9 mouse cellular contexts compared by ENCODE assay signal in the genomic region with DNA sequence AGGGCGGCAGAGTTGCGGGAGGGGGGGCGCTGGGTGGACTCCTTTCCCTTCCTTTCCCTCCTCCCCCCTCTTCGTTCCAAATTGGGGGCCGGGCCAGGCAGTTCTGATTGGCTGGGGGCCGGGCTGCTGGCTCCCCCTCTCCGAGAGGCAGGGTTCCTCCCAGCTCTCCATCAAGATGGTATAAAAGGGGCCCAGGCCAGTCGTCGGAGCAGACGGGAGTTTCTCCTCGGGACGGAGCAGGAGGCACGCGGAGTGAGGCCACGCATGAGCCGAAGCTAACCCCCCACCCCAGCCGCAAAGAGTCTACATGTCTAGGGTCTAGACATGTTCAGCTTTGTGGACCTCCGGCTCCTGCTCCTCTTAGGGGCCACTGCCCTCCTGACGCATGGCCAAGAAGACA. TPM values are rescaled to one million over a fixed set of nuclear protein-coding genes. Genes with fewer than 3 reads are reported as not detected.
DNase-seq lines count a peak whose midpoint lies in the region; ATAC-seq and TF ChIP-seq lines count a peak whose summit lies in the region.
"Had no signal": no experiment of that assay in that cellular context is flagged by ENCODE, and none has a peak within 500 bp of the region (broad histone marks: within the 10 kb centered on the region; RNA-seq: fewer than 3 reads in every experiment).

A gene (plus strand): TSS at position 180 of the 400 bp plus-strand sequence.

- H3K36me3 ChIP-seq in forebrain, embryonic 12.5 days (replicated peaks): no peaks in the 10 kb centered on the region
- H3K36me3 ChIP-seq in limb, embryonic 12.5 days: peaks cover 22% of the 10 kb centered on the region
- H3K36me3 ChIP-seq in midbrain, embryonic 15.5 days (replicated peaks): no peaks in the 10 kb centered on the region

- peak within 1 kb of the TSS; percentile 40 for H3K4me3 ChIP-seq in left cerebral cortex, adult 2 months
- peak within 1 kb of the TSS; percentile 35 for H3K4me3 ChIP-seq in forebrain, embryonic 12.5 days (replicated peaks)
- H3K4me3 ChIP-seq in limb, embryonic 12.5 days (replicated peaks): peak within 1 kb of the TSS; percentile 54
- H3K4me3 ChIP-seq in midbrain, embryonic 15.5 days: peak within 1 kb of the TSS; percentile 29

- peaks cover 92% of the 10 kb centered on the region for H3K27me3 ChIP-seq in forebrain, embryonic 12.5 days
- H3K27me3 ChIP-seq in limb, embryonic 12.5 days: peaks cover 13% of the 10 kb centered on the region; the same call in 1 of the 2 replicates
- peaks cover 56% of the 10 kb centered on the region for H3K27me3 ChIP-seq in midbrain, embryonic 15.5 days (replicated peaks)
- H3K27me3 ChIP-seq: Patski had no signal

- H3K27ac ChIP-seq in left cerebral cortex, adult 2 months: no peak within 1 kb of the TSS
- no peak within 1 kb of the TSS for H3K27ac ChIP-seq in forebrain, embryonic 12.5 days
- peak within 1 kb of the TSS; percentile 89 for H3K27ac ChIP-seq in limb, embryonic 12.5 days
- H3K27ac ChIP-seq in midbrain, embryonic 15.5 days: no peak within 1 kb of the TSS

- DNase-seq in left cerebral cortex, adult 2 months (ENCODE audit: extremely low spot score in 1 of 2, low spot score in 2 of 2): no peak
- no peak for DNase-seq in left cerebral cortex, adult 9 months (ENCODE audit: low spot score in 2 of 2)
- peak; percentile 77 for DNase-seq in heart, postnatal 25 days (ENCODE audit: low spot score)
- no peak for DNase-seq in frontal cortex, postnatal 25 days (ENCODE audit: low spot score in 2 of 2)

- peaks cover 15% of the 10 kb centered on the region for H3K4me1 ChIP-seq in forebrain, embryonic 12.5 days
- H3K4me1 ChIP-seq in limb, embryonic 12.5 days (replicated peaks): peaks cover 52% of the 10 kb centered on the region
- peaks cover 13% of the 10 kb centered on the region for H3K4me1 ChIP-seq in midbrain, embryonic 15.5 days

- ATAC-seq in forebrain, embryonic 12.5 days (ENCODE audit: low FRiP score): no peak
- no peak for ATAC-seq in limb, embryonic 12.5 days (ENCODE audit: insufficient number of reproducible peaks, insufficient read depth, low FRiP score, low TSS enrichment, low read depth)
- peak; percentile 20; the same call in 1 of the 2 replicates for ATAC-seq in midbrain, embryonic 15.5 days (replicated peaks)
- ATAC-seq in CD4-positive, CD25-positive, alpha-beta regulatory T cell, adult 4 months: no peak

- H3K4me2 ChIP-seq in forebrain, embryonic 12.5 days: peak within 1 kb of the TSS; percentile 59
- H3K4me2 ChIP-seq in limb, embryonic 12.5 days: peak within 1 kb of the TSS; percentile 82
- peak within 1 kb of the TSS; percentile 61 for H3K4me2 ChIP-seq in midbrain, embryonic 15.5 days

- WGBS in forebrain, embryonic 12.5 days: 12% methylated on average over 19 of the region's 19 CpGs
- 11% methylated on average over 19 of the region's 19 CpGs for WGBS in limb, embryonic 12.5 days
- 16% methylated on average over 19 of the region's 19 CpGs for WGBS in midbrain, embryonic 15.5 days

- H3K9me3 ChIP-seq in forebrain, embryonic 12.5 days: no peaks in the 10 kb centered on the region
- H3K9me3 ChIP-seq in limb, embryonic 12.5 days: no peaks in the 10 kb centered on the region
- H3K9me3 ChIP-seq in midbrain, embryonic 15.5 days: no peaks in the 10 kb centered on the region

- no peak for TF ChIP-seq CTCF in left cerebral cortex, adult 2 months (IDR thresholded peaks at IDR 0.05)

- 0 out of 2 replicates have a peak within 1 kb of the TSS, but pooled peaks have one; percentile 17 for H3K9ac ChIP-seq in forebrain, embryonic 12.5 days
- peak within 1 kb of the TSS; percentile 70 for H3K9ac ChIP-seq in limb, embryonic 12.5 days (replicated peaks)
- no peak within 1 kb of the TSS for H3K9ac ChIP-seq in midbrain, embryonic 15.5 days

- intact Hi-C loops in left cerebral cortex, adult 2 months (cut with DNase I): loop anchor here (2.0 to 5.0 kb wide), 3 partner anchors 106 to 205 kb away; a partner anchor contains a TSS
- intact Hi-C loops in heart, postnatal 25 days (cut with DNase I): loop anchor here (5.0 to 10.0 kb wide), 2 partner anchors 149 to 201 kb away; no protein-coding TSS in a partner anchor

RNA-seq across cellular contexts. Expression of the gene that starts here (rescaled TPM):
- 10 to 100 TPM; 15.2 to 16.9 TPM for total RNA-seq in left cerebral cortex, adult 2 months (2021)
- 208 and 267 TPM in 2 replicates for polyA plus RNA-seq in forebrain, embryonic 12.5 days (2016; fragmentation: Nextera tagmentation; extraction: Ambion mirVana)
- 100 to 1,000 TPM; 182 to 211 TPM for total RNA-seq in heart, postnatal 25 days (2021)
- 290 and 351 TPM in 2 replicates for polyA plus RNA-seq in limb, embryonic 12.5 days (2016; fragmentation: Nextera tagmentation; extraction: Ambion mirVana)
- 82.7 and 92.9 TPM in 2 replicates for polyA plus RNA-seq in midbrain, embryonic 15.5 days (2015; fragmentation: Nextera tagmentation; extraction: Ambion mirVana)
- under 1 TPM in 1 of 2 experiments, not detected in 1; 0.09 TPM for polyA plus RNA-seq in CD4-positive, CD25-positive, alpha-beta regulatory T cell, adult 4 months (2017; shearing (Covaris generic))

Comparison
In these comparisons a context has a peak if more than half of its experiments do, and no peak if none do; other contexts are left out.
1. RNA of the gene that starts here (total RNA-seq): 182 to 211 TPM in heart, postnatal 25 days; 15.2 to 16.9 TPM in left cerebral cortex, adult 2 months; every median in the first group is over 10 times any median in the second.
2. RNA of the gene that starts here (polyA plus RNA-seq): 290 to 351 TPM in limb, embryonic 12.5 days, 208 to 267 TPM in forebrain, embryonic 12.5 days and 82.7 to 92.9 TPM in midbrain, embryonic 15.5 days; 0.09 TPM in CD4-positive, CD25-positive, alpha-beta regulatory T cell, adult 4 months; every median in the first group is over 10 times any median in the second.
3. Peak in every context shown above with its lines, with median percentiles within 50 percentile points of each other: H3K4me3 ChIP-seq and H3K4me2 ChIP-seq.